ENCODE assay signal across 8 mouse cellular contexts in genomic region chr12:101975167-101975600, GRCm38 (mm10). TPM values are rescaled to one million over a fixed set of nuclear protein-coding genes. Genes with fewer than 3 reads are reported as not detected.
DNase-seq lines count a peak whose midpoint lies in the region; ATAC-seq and TF ChIP-seq lines count a peak whose summit lies in the region.

No protein-coding gene starts in this region.

- 0 out of 2 replicates have a peak, but pooled peaks cover 5% of the 10 kb centered on the region for H3K36me3 ChIP-seq in forebrain, postnatal 0 days (ENCODE audit: insufficient read depth)

- H3K27me3 ChIP-seq in forebrain, postnatal 0 days (ENCODE audit: insufficient read depth, low read length), result no peaks in the 10 kb centered on the region

- H3K9me3 ChIP-seq in forebrain, postnatal 0 days (ENCODE audit: low read length), result no peaks in the 10 kb centered on the region

- intact Hi-C loops in left cerebral cortex, postnatal 14 days (cut with DNase I), result no loop called here

- no peak for ATAC-seq in forebrain, postnatal 0 days

- DNase-seq in left cerebral cortex, postnatal 14 days (ENCODE audit: low spot score in 2 of 2), result peak; percentile 37 to 42
- DNase-seq in left cerebral cortex, adult 9 months (ENCODE audit: low spot score in 2 of 2), result no peak
- no peak for DNase-seq in forebrain, postnatal 0 days
- DNase-seq in lung, postnatal 25 days (ENCODE audit: low spot score), result peak; percentile 28
- no peak for DNase-seq in right cerebral cortex, adult 2 months (ENCODE audit: low spot score in 2 of 2)
- no peak for DNase-seq in cerebellum, postnatal 10 days
- no peak for DNase-seq in frontal cortex, postnatal 10 days (ENCODE audit: low spot score in 2 of 2)

- TF ChIP-seq POLR2A in bone marrow macrophage, adult 2 months (IDR thresholded peaks at IDR 0.05; ENCODE audit: borderline replicate concordance, low read depth, low read length), result no peak

- H3K4me2 ChIP-seq in forebrain, postnatal 0 days (ENCODE audit: low read depth), result peak overlapping the region; percentile 80

- peak overlapping the region; percentile 93 for H3K27ac ChIP-seq in bone marrow macrophage, adult 2 months (ENCODE audit: insufficient read depth, low read depth, low read length)
- peak overlapping the region; percentile 95 for H3K27ac ChIP-seq in forebrain, postnatal 0 days (ENCODE audit: low read depth, low read length)

- H3K9ac ChIP-seq in forebrain, postnatal 0 days, result peak overlapping the region; percentile 95

- H3K4me3 ChIP-seq in bone marrow macrophage, adult 2 months (ENCODE audit: insufficient read depth, low read length), result peak overlapping the region; percentile 83
- peak overlapping the region; percentile 96 for H3K4me3 ChIP-seq in forebrain, postnatal 0 days (ENCODE audit: low read depth, low read length)

- TF ChIP-seq CTCF in bone marrow macrophage, adult 2 months (IDR thresholded peaks at IDR 0.05; ENCODE audit: low read depth, low read length), result no peak
- no peak for TF ChIP-seq CTCF in forebrain, postnatal 0 days (IDR thresholded peaks at IDR 0.05; ENCODE audit: low read depth)

- peaks cover 42% of the 10 kb centered on the region for H3K4me1 ChIP-seq in bone marrow macrophage, adult 2 months (ENCODE audit: control insufficient read depth, insufficient read depth, low read length)
- peaks cover 16% of the 10 kb centered on the region for H3K4me1 ChIP-seq in forebrain, postnatal 0 days (ENCODE audit: insufficient read depth)

- under 1% methylated on average over 23 of the region's 23 CpGs for WGBS in forebrain, postnatal 0 days

RNA-seq across cellular contexts. Expression of gene Cpsf2, which starts 0.6 kb away (rescaled TPM):
- 10 to 100 TPM; 31.1 to 32.0 TPM for total RNA-seq in left cerebral cortex, postnatal 14 days (2021)
- polyA plus RNA-seq in bone marrow macrophage, adult 2 months (2012; ENCODE audit: insufficient read depth, insufficient read length, missing spikeins), result 22.2 and 22.4 TPM in 2 replicates
- 37.2 and 38.1 TPM in 2 replicates for total RNA-seq in forebrain, postnatal 0 days (2014; rRNA removed)
- polyA plus RNA-seq in forebrain, postnatal 0 days (2015; fragmentation: Nextera tagmentation; extraction: Ambion mirVana), result 25.5 and 28.8 TPM in 2 replicates

RNA-seq across cellular contexts. Expression of gene Atxn3, which starts 17.1 kb away (rescaled TPM):
- 10 to 100 TPM; 19.2 to 20.2 TPM for total RNA-seq in left cerebral cortex, postnatal 14 days (2021)
- 39.5 and 43.3 TPM in 2 replicates for polyA plus RNA-seq in bone marrow macrophage, adult 2 months (2012; ENCODE audit: insufficient read depth, insufficient read length, missing spikeins)
- total RNA-seq in forebrain, postnatal 0 days (2014; rRNA removed), result 12.8 and 13.7 TPM in 2 replicates
- 6.9 and 8.9 TPM in 2 replicates for polyA plus RNA-seq in forebrain, postnatal 0 days (2015; fragmentation: Nextera tagmentation; extraction: Ambion mirVana)

Comparison
In these comparisons a context has a peak if more than half of its experiments do, and no peak if none do; other contexts are left out.
1. DNase-seq: peak in left cerebral cortex, postnatal 14 days (2 of 2) and lung, postnatal 25 days (single experiment); none in left cerebral cortex, adult 9 months (0 of 2), forebrain, postnatal 0 days (single experiment), right cerebral cortex, adult 2 months (0 of 2), cerebellum, postnatal 10 days (0 of 2) and frontal cortex, postnatal 10 days (0 of 2).